Mouse (Mus musculus) liver, adult 2 months (tissue): ENCODE data around the gene Tgfb2.

Experiments
- CTCF ChIP-seq: fragments of 200-500 bp; IDR thresholded peaks from 2 replicates; pipeline ENCODE4 v1.5.1; 2011; ENCODE audit warnings: low read depth, low read length, control low read depth
- POLR2A ChIP-seq: fragments of 200-500 bp; IDR thresholded peaks from 2 replicates; pipeline ENCODE4 v1.6.1; 2011; ENCODE audit warnings: low read length, control low read depth; ENCODE audit not compliant: insufficient read depth; ENCODE audit errors: extremely low read depth

DNA sequence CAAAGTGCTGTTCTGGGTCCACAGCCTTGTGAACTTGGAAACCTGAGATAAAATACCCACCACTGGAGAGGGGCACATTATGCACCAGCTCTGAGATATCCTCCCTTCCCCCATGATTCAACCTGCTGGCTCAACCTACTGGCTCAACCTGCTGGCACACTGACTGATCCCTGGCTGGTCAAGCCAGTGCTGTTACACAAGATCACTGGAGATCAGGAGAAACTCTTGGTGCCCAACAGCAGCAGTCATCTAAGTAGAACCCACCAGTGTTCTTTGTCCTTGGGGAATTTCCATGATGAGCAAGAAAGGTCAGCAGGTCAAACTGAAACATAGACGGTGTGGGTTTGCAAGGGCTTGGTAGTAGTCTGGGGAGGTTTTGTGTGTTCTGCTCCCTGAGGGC, 49.6 kb downstream of the Tgfb2 start:
- TF ChIP-seq POLR2A, result no peak
- no peak for TF ChIP-seq CTCF
